Mouse (Mus musculus): ENCODE data around the gene Alg10b. TPM values are rescaled to one million over a fixed set of nuclear protein-coding genes. Genes with fewer than 3 reads are reported as not detected.
"Not testable (repeated sequence)": the region's sequence is repeated elsewhere in the genome, so short reads cannot be mapped to it uniquely, and the experiment has no call there.

The Alg10b gene
- 17.6 and 17.8 TPM in 2 replicates for polyA plus RNA-seq (2012; rRNA removed)

DNA sequence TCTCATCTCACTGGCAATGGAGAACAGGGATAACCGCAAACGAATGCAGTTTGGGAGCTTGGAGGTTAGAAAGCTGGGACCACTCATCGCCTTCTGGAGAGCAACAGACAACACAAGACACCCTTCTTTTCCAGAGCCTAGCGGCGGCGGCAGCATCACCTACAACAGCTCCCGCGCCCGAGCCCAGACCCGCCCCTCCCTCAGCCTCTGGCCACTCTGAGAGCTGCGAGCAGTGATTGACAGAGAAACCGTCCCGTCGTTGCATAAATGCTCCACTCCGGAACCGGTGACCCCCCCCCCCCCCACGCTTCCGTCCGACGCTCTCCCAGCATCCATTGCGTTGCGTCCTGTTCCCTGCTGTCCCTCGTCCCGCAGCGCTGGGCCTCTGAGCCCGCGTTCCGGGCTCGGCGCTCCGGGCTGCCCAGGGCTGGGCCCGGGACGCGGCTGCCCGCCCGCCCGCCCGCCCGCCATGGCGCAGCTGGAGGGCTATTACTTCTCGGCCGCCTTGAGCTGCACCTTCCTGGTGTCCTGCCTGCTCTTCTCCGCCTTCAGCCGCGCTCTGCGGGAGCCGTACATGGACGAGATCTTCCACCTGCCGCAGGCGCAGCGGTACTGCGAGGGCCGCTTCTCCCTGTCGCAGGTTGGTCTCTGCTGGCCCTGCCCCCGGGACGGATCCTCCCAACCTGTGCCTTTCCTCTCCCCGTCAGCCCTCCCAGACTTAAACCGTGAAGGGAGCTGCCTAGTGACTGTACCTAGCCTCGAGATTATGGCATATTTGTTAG, at the start of gene Alg10b:
Gene Alg10b, plus strand, starts transcription at position 343 of the 782 bp plus-strand sequence.
- peak; percentile 68 for DNase-seq
- TF ChIP-seq POLR2A (IDR thresholded peaks at IDR 0.05; ENCODE audit: control insufficient read depth, extremely low read depth, insufficient read depth, low read length, poor library complexity) (peak; percentile 78; the same call in 1 of the 2 replicates), CTCF (IDR thresholded peaks at IDR 0.05; ENCODE audit: borderline replicate concordance, control insufficient read depth, extremely low read depth, insufficient read depth, low read length, poor library complexity) (peak; percentile 51; the same call in 1 of the 2 replicates)
- Histone ChIP-seq H3K36me3 (ENCODE audit: control insufficient read depth, insufficient read depth, low read length) (peaks cover 18% of the 10 kb centered on the region), H3K4me3 (ENCODE audit: control insufficient read depth, insufficient read depth, low read length) (peak within 1 kb of the TSS; percentile 98), H3K4me1 (replicated peaks; ENCODE audit: control insufficient read depth, insufficient read depth, low read length) (peaks cover 3% of the 10 kb centered on the region; the same call in 1 of the 2 replicates), H3K27me3 (ENCODE audit: control insufficient read depth, insufficient read depth, low read length) (no peaks in the 10 kb centered on the region), H3K27ac (ENCODE audit: control insufficient read depth, insufficient read depth, low read length) (peak within 1 kb of the TSS; percentile 66)
- under 1% methylated on average over 48 of the region's 59 CpGs for WGBS

DNA sequence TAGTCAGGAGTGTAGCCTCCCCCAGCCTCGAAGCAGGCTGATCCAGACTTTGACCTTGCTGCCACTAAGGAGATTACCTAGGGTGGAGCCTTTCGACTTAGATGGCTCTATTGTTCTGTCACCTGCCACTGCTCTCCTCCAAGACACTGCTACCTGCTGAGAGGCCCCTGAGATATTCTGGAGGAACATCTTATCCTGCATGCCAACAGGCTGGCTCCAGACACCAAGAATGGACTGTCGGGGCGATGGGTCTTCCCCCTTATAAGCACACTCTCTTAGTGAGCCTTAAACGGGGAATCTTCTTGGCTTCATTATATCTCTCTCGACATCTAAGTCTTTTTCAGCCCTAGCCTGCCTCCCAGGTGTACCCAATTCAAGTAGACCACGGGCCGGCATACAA, 41.0 kb upstream of the Alg10b start:
- not testable (repeated sequence) for H3K36me3 ChIP-seq (ENCODE audit: control insufficient read depth, insufficient read depth, low read length); H3K27me3 ChIP-seq (ENCODE audit: control insufficient read depth, insufficient read depth, low read length); DNase-seq; H3K4me3 ChIP-seq (ENCODE audit: control insufficient read depth, insufficient read depth, low read length); H3K4me1 ChIP-seq (replicated peaks; ENCODE audit: control insufficient read depth, insufficient read depth, low read length); H3K27ac ChIP-seq (ENCODE audit: control insufficient read depth, insufficient read depth, low read length)
- 92% methylated on average over 8 of the region's 8 CpGs for WGBS

DNA sequence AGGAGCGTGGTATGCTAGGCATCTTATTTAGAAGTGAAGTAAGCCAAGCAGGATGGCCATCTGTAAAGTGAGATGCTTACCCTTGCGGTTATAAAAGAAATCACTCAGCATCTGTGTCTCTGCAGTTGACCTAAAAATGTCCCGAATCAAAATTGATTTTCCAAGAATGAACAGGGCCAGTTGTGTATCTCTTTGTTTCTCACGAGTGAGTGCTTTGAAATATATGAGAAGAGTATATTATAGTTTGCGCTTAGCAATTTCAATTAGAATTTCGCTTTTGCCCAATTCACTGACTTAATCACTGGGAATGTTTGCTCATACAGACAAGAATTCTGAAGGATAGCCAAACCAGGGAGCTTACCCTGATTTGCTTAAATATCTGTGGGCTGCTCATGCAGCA, 40.6 kb upstream of the Alg10b start:
- Histone ChIP-seq H3K27ac (ENCODE audit: control insufficient read depth, insufficient read depth, low read length) (no peak overlapping the region), H3K4me1 (replicated peaks; ENCODE audit: control insufficient read depth, insufficient read depth, low read length) (no peaks in the 10 kb centered on the region), H3K4me3 (ENCODE audit: control insufficient read depth, insufficient read depth, low read length) (no peak overlapping the region), H3K27me3 (ENCODE audit: control insufficient read depth, insufficient read depth, low read length) (no peaks in the 10 kb centered on the region), H3K36me3 (ENCODE audit: control insufficient read depth, insufficient read depth, low read length) (no peaks in the 10 kb centered on the region)
- WGBS: 96% methylated on average over 6 of the region's 6 CpGs
- TF ChIP-seq CTCF (IDR thresholded peaks at IDR 0.05; ENCODE audit: borderline replicate concordance, control insufficient read depth, extremely low read depth, insufficient read depth, low read length, poor library complexity) (no peak), POLR2A (IDR thresholded peaks at IDR 0.05; ENCODE audit: control insufficient read depth, extremely low read depth, insufficient read depth, low read length, poor library complexity) (no peak)
- no peak for DNase-seq

DNA sequence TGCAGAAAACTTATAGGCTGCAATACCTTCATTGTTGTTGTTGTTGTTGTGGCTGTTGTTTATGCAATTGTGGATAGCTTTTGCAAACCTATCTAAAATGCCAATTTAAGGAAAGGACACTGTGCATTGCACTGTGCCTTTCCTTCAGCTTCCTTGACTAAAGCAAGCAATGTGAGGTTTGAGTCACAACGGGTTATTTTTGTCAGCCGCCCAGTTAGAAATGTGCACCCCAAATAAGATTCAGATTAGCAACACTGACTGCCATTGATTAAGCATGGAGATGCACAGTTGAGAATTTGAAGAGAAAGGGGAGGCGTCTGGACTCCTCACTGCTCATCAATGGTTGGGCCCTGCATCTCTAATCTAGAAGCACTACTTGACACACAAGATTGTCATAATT, 39.4 kb upstream of the Alg10b start:
- TF ChIP-seq CTCF (IDR thresholded peaks at IDR 0.05; ENCODE audit: borderline replicate concordance, control insufficient read depth, extremely low read depth, insufficient read depth, low read length, poor library complexity): no peak
- TF ChIP-seq POLR2A (IDR thresholded peaks at IDR 0.05; ENCODE audit: control insufficient read depth, extremely low read depth, insufficient read depth, low read length, poor library complexity): no peak
- WGBS: 93% methylated on average over 3 of the region's 3 CpGs
- no peaks in the 10 kb centered on the region for H3K4me1 ChIP-seq (replicated peaks; ENCODE audit: control insufficient read depth, insufficient read depth, low read length)
- H3K4me3 ChIP-seq (ENCODE audit: control insufficient read depth, insufficient read depth, low read length): no peak overlapping the region
- DNase-seq: no peak
- H3K36me3 ChIP-seq (ENCODE audit: control insufficient read depth, insufficient read depth, low read length): no peaks in the 10 kb centered on the region
- H3K27ac ChIP-seq (ENCODE audit: control insufficient read depth, insufficient read depth, low read length): no peak overlapping the region
- no peaks in the 10 kb centered on the region for H3K27me3 ChIP-seq (ENCODE audit: control insufficient read depth, insufficient read depth, low read length)

DNA sequence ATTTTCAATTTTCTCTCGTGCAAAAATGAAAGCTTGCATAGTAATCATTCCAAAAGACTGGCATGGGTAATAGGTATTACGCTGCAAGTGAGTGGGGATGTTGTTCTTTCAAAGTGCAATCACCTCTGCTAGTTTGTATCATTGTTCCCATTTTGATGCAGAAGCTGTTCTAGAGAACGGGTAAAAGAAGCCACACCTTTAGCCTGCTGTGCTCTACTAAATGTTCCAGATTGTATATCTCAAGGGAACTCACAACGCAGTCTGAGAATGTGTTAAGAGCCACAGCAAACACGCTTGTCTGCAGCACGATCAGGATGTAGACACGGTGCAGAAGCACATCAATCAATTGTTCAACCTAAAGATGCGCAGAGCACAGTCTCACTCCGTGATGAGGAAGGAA, 34.6 kb upstream of the Alg10b start:
- Histone ChIP-seq H3K27me3 (ENCODE audit: control insufficient read depth, insufficient read depth, low read length) (no peaks in the 10 kb centered on the region), H3K4me1 (replicated peaks; ENCODE audit: control insufficient read depth, insufficient read depth, low read length) (no peaks in the 10 kb centered on the region), H3K36me3 (ENCODE audit: control insufficient read depth, insufficient read depth, low read length) (no peaks in the 10 kb centered on the region), H3K4me3 (ENCODE audit: control insufficient read depth, insufficient read depth, low read length) (no peak overlapping the region), H3K27ac (ENCODE audit: control insufficient read depth, insufficient read depth, low read length) (no peak overlapping the region)
- WGBS: 34% methylated on average over 9 of the region's 9 CpGs
- TF ChIP-seq POLR2A (IDR thresholded peaks at IDR 0.05; ENCODE audit: control insufficient read depth, extremely low read depth, insufficient read depth, low read length, poor library complexity) (no peak), CTCF (IDR thresholded peaks at IDR 0.05; ENCODE audit: borderline replicate concordance, control insufficient read depth, extremely low read depth, insufficient read depth, low read length, poor library complexity) (no peak)
- DNase-seq: no peak

DNA sequence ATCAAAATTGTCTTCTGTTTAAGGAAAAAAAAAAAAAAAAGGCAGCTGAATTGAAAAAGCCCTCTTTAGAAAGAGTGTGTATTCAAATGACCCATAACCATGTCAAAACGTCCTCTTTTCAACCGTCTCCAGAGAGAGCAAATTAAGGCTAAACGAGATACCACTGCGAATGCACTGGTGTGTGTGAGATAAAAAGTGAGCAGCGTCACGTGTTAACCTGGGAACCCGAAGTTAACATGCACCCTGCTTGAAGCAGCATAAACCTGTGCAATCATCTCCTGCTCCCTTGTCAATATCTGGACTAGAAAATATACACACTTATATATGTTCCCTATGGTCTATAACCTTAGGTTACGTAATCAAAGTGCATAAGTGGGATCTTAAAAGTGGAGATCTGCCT, 10.2 kb upstream of the Alg10b start:
- DNase-seq: no peak
- H3K36me3 ChIP-seq (ENCODE audit: control insufficient read depth, insufficient read depth, low read length): no peaks in the 10 kb centered on the region
- WGBS: 88% methylated on average over 8 of the region's 8 CpGs
- TF ChIP-seq CTCF (IDR thresholded peaks at IDR 0.05; ENCODE audit: borderline replicate concordance, control insufficient read depth, extremely low read depth, insufficient read depth, low read length, poor library complexity): no peak
- TF ChIP-seq POLR2A (IDR thresholded peaks at IDR 0.05; ENCODE audit: control insufficient read depth, extremely low read depth, insufficient read depth, low read length, poor library complexity): no peak
- H3K4me3 ChIP-seq (ENCODE audit: control insufficient read depth, insufficient read depth, low read length): no peak overlapping the region
- H3K27ac ChIP-seq (ENCODE audit: control insufficient read depth, insufficient read depth, low read length): no peak overlapping the region
- H3K4me1 ChIP-seq (replicated peaks; ENCODE audit: control insufficient read depth, insufficient read depth, low read length): no peaks in the 10 kb centered on the region
- no peaks in the 10 kb centered on the region for H3K27me3 ChIP-seq (ENCODE audit: control insufficient read depth, insufficient read depth, low read length)

DNA sequence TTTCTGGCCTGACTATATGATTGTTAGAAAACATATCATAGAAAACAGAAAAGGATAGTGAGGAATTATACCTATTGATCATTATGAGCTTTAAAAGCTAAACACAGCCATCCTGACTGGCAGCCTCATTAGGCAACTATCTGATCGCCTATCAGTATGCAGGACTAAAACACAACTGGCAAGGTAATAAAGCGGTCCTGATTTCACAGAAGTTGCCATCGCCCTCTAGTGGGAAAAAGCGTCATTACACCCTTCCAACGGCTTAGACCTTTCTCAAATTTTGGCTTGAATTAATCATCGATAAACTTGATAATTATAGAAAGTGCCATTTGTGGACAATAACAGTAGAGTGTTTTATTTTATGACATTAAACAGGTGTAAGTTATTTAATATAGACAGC, 9.2 kb upstream of the Alg10b start:
- peak; percentile 37 for DNase-seq
- 12% methylated on average over 6 of the region's 6 CpGs for WGBS
- H3K4me1 ChIP-seq (replicated peaks; ENCODE audit: control insufficient read depth, insufficient read depth, low read length): no peaks in the 10 kb centered on the region

More for the DNA sequence above, 9.2 kb upstream of the Alg10b start:
- H3K36me3 ChIP-seq (ENCODE audit: control insufficient read depth, insufficient read depth, low read length): no peaks in the 10 kb centered on the region
- H3K27ac ChIP-seq (ENCODE audit: control insufficient read depth, insufficient read depth, low read length): no peak overlapping the region
- H3K27me3 ChIP-seq (ENCODE audit: control insufficient read depth, insufficient read depth, low read length): no peaks in the 10 kb centered on the region
- no peak overlapping the region for H3K4me3 ChIP-seq (ENCODE audit: control insufficient read depth, insufficient read depth, low read length)
- no peak for TF ChIP-seq CTCF (IDR thresholded peaks at IDR 0.05; ENCODE audit: borderline replicate concordance, control insufficient read depth, extremely low read depth, insufficient read depth, low read length, poor library complexity)
- no peak for TF ChIP-seq POLR2A (IDR thresholded peaks at IDR 0.05; ENCODE audit: control insufficient read depth, extremely low read depth, insufficient read depth, low read length, poor library complexity)

Data from thymus, adult 2 months (tissue).